Mouse (Mus musculus) lung, adult 18-20 months (tissue): ENCODE measurements at regions not wholly inside any gene's neighbourhood (a gene's known extent, or its start where the extent isn't known, plus 50 kb on each side); places are given as distances from the start of the nearest gene placed in this dataset.

Experiments
- DNase-seq, 2 experiments: peaks; one replicate each; pipeline ENCODE4 v3.0.0; 2022; ENCODE audit warnings: mixed read lengths in 2 of 2

DNA sequence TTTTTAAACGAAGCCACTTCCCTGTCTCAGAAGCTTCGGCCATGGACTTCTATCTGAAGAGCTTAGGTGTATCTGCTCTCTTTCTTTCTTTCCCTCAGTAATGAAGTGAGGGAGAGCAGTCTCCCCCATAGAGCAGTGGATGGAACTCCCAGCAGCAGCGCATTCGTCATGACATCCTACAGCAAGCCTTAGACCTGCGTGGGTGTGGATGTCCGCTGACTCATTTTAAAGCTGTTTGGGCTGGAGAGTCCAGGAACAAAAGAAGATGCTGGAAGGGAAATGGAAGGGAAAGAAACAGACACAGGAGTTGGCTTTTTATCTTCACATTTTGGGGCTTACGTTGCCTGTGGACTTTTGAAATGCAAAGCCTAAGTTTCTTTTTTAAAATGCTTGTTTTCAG is 190.3 kb upstream of the Arhgap24 start:
- DNase-seq: no peak

DNA sequence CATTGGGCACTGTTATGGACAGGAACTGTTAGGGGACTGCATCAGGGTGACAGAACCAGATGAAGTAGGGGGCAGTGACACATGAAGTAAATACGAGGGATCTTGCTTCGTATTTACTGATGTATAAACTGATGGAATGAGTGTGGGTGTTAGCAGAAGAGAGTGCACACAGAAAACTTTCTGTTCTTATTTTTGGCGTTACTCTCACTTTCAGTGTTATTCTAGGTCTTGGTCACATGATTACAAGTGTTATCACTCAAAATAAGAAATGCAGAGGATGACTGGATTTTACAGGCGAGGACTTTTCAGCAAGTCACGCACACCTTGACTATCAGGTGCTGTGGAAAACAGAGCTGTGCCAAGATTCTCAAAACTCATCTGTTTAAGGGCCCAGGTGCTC is 185.6 kb upstream of the Arhgap24 start:
- DNase-seq: no peak

DNA sequence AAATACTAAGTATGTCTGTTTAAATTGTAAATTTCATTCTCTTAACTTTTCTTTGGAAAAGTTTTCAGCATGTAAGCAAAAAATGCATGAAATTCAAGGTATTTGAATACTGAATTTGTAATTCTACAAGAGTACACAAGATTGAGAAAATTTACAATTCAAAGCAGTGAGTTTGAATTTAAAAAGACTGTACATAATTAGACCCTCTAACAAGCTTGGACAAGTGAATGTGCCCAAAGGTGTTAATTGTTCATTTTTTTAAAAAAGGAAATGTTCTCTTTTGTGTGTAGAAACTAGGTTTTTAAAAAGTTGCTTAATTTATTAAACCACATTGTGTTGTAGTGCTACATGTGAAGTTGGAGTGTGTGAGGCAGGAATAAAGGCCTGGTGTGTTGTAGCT is 174.9 kb upstream of the Arhgap24 start:
- DNase-seq: no peak

- no peak for DNase-seq
Measured at GRCm38 (mm10) chr5:102306718-102307117, 174.5 kb upstream of the Arhgap24 start.

DNA sequence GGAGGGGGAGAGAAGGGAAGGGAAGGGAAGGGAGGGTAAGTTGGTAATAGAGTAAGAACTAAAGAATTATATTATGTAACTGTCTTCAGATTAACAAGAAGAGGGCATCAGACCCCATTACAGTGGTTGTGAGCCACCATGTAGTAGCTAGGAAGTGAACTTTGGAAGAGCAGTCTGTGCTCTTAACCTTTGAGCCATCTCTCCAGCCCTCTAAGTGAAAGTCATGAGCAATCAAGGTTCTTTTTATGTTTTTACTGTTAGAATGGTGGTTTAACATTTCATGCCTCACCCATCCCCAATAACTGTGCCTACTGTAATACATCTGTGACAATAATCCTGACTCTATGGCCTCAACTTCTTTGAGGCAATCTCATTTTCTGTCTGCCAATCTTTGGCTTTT is 169.6 kb upstream of the Arhgap24 start:
- no peak for DNase-seq

GRCm38 (mm10) chr5:102328197-102328784 is 152.9 kb upstream of the Arhgap24 start:
- no peak for DNase-seq

DNA sequence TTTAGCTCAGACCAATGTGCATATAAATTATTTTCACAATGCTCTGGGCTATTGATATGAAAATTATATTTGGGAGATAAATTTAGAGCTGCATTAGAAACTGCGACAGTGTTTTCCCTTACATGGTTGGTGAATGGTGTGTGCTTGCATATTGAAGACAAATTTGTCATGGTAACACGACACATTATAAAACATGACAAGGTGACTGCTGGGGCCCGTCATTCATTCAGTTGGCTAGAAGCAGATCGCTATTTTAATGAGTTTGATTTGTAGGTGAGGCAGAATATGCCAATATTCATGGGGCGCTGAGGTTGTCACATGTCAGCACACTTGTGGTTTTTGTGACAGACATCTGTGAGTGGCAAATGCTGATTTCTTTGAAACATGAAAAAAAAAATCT is 147.3 kb upstream of the Arhgap24 start:
- DNase-seq: no peak

- no peak for DNase-seq
Measured at GRCm38 (mm10) chr5:102334442-102335197, 146.6 kb upstream of the Arhgap24 start.

- no peak for DNase-seq
Measured at GRCm38 (mm10) chr5:102366481-102366880, 114.7 kb upstream of the Arhgap24 start.

DNA sequence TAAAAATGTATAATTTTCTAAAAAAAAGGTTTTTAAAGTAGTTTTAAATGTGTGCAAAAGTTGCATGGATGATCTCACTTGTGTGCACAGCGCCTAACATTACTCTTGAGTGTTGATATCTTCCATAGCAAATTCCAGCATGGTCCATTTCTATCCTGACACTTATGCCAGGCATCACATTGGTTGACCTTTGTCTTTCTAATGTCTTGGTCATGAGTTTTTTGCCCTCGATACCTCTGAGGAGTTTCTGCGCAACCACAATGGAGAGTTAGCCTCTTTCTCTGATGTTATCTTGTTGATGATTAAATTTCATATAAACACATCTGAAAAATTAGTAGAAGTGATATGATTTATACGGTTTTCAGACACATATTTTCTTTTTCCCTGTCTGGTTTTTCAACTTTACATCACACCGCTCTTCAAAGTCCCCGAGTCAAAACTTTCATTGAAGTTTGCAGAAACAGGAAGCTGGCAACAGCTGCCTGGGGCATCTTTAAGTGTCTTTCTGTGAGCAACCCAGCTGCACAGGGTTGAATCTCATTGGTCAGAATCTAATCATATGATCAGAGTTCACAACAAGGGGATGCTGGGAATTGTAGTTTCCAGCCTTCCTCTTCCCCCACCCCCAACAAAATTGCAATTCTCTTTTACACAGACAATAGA is 107.8 kb upstream of the Arhgap24 start:
- DNase-seq: no peak

- DNase-seq: no peak
Measured at GRCm38 (mm10) chr5:102373972-102374755, 107.0 kb upstream of the Arhgap24 start.

- DNase-seq: no peak
Measured at GRCm38 (mm10) chr5:102375339-102375738, 105.9 kb upstream of the Arhgap24 start.

- no peak for DNase-seq
Measured at GRCm38 (mm10) chr5:102393941-102394340, 87.2 kb upstream of the Arhgap24 start.

- DNase-seq: no peak
Measured at GRCm38 (mm10) chr5:102395608-102396146, 85.5 kb upstream of the Arhgap24 start.

GRCm38 (mm10) chr5:102399006-102399405 is 82.2 kb upstream of the Arhgap24 start:
- DNase-seq: no peak

GRCm38 (mm10) chr5:102417642-102418041 is 63.5 kb upstream of the Arhgap24 start:
- no peak for DNase-seq

DNA sequence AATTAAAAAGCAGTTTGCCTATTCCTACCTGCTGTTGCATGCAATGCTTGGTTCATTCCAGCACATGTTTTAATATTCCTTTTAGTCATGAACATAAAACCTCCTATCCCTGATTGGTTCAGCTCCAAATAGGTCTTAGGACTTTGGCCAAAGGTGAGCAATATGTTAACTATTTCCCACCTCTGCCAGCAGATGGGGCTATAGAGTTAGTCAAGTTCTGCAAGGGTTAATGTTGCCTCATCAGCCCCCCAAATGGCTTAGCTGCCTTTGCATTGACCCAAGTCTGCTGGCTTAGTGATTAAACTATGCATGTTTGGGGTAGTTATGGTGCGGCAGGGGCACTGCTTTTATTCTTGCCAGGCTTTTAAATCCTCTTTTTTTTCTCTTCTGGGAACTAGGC is 62.1 kb upstream of the Arhgap24 start:
- peak in 1 of 2 experiments; percentile 14 for DNase-seq

DNA sequence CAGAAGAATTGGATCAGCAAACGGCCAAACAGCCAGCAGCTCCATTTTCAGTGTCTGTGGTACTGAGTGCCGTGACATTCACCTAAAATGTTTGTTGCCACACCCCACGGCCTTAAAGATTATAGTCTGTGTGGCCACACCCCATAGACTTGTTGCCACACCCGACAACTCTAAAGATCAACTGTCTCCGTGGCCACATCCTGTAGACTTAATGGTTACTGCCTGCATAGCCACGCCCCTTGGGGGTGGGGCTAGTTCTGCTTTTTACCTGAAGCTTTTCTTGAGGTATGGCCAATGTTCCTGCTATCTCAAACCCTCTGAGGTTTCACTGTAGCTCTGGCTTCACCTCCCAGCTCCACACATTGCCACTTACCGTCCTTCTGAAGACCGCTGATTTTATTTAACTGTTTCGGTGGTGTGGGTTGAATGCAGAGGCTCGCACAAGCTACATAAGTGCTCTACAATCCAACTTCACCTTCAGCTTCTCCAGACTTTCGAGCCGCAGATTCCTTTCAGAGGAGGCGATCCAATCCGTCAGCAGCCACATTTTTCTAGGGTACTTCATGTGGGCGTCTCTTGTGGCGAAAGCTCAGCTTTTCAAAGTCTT is 56.5 kb upstream of the Arhgap24 start:
- DNase-seq: peak in 1 of 2 experiments; percentile 22

- peak in 1 of 2 experiments; percentile 10 for DNase-seq
Measured at GRCm38 (mm10) chr5:102428310-102428709, 52.9 kb upstream of the Arhgap24 start.
